Comparison of ENCODE assay signal across 8 mouse cellular contexts in genomic region chr3:108287811-108288805, GRCm38 (mm10). TPM values are rescaled to one million over a fixed set of nuclear protein-coding genes. Genes with fewer than 3 reads are reported as not detected.
A peak's percentile ranks its signal among the peaks of the same experiment; 100 is the strongest.
DNase-seq lines count a peak whose midpoint lies in the region; ATAC-seq and TF ChIP-seq lines count a peak whose summit lies in the region.

No protein-coding gene starts in this region.

- ATAC-seq in kidney, embryonic 14.5 days (ENCODE audit: low FRiP score, low TSS enrichment), result peak; percentile 36
- ATAC-seq in hindbrain, postnatal 0 days, result peak; percentile 31; the same call in 1 of the 2 replicates
- ATAC-seq in lung, embryonic 15.5 days (ENCODE audit: borderline replicate concordance, extremely low read depth, low FRiP score, low TSS enrichment), result peak; percentile 10; the same call in 1 of the 2 replicates
- ATAC-seq in stomach, embryonic 16.5 days (ENCODE audit: insufficient read depth, low FRiP score), result peak; percentile 41; the same call in 1 of the 2 replicates

- H3K9ac ChIP-seq in kidney, embryonic 14.5 days (ENCODE audit: low read depth, low read length), result no peak overlapping the region; the same call in 1 of the 2 replicates
- H3K9ac ChIP-seq in hindbrain, postnatal 0 days (replicated peaks; ENCODE audit: low read length), result no peak overlapping the region
- peak overlapping the region; percentile 8; the same call in 1 of the 2 replicates for H3K9ac ChIP-seq in lung, embryonic 15.5 days
- peak overlapping the region; percentile 27 for H3K9ac ChIP-seq in stomach, embryonic 16.5 days (ENCODE audit: low read length)

- no peaks in the 10 kb centered on the region for H3K27me3 ChIP-seq in kidney, embryonic 14.5 days (ENCODE audit: control insufficient read depth, insufficient read depth, low read length)
- peaks cover 5% of the 10 kb centered on the region; the same call in 1 of the 2 replicates for H3K27me3 ChIP-seq in embryonic facial prominence, embryonic 10.5 days (replicated peaks; ENCODE audit: low read depth, poor library complexity, severe bottlenecking)
- H3K27me3 ChIP-seq in hindbrain, postnatal 0 days (ENCODE audit: insufficient read depth, low read length), result no peaks in the 10 kb centered on the region
- no peaks in the 10 kb centered on the region for H3K27me3 ChIP-seq in lung, embryonic 15.5 days
- H3K27me3 ChIP-seq in stomach, embryonic 16.5 days (ENCODE audit: control insufficient read depth, insufficient read depth, low read length), result no peaks in the 10 kb centered on the region

- peaks cover 56% of the 10 kb centered on the region for H3K4me1 ChIP-seq in kidney, embryonic 14.5 days (ENCODE audit: control insufficient read depth, insufficient read depth, low read length)
- peaks cover 67% of the 10 kb centered on the region for H3K4me1 ChIP-seq in embryonic facial prominence, embryonic 10.5 days
- H3K4me1 ChIP-seq in hindbrain, postnatal 0 days (ENCODE audit: insufficient read depth, low read length), result peaks cover 28% of the 10 kb centered on the region
- peaks cover 75% of the 10 kb centered on the region for H3K4me1 ChIP-seq in lung, embryonic 15.5 days
- peaks cover 38% of the 10 kb centered on the region for H3K4me1 ChIP-seq in stomach, embryonic 16.5 days (ENCODE audit: control insufficient read depth, insufficient read depth, low read length)

- H3K4me3 ChIP-seq in kidney, embryonic 14.5 days (ENCODE audit: low read length), result no peak overlapping the region
- H3K4me3 ChIP-seq in embryonic facial prominence, embryonic 10.5 days, result peak overlapping the region; percentile 30
- no peak overlapping the region for H3K4me3 ChIP-seq in hindbrain, postnatal 0 days (ENCODE audit: low read length)
- H3K4me3 ChIP-seq in lung, embryonic 15.5 days, result no peak overlapping the region
- no peak overlapping the region for H3K4me3 ChIP-seq in stomach, embryonic 16.5 days (replicated peaks; ENCODE audit: low read length)

- peak overlapping the region; percentile 70 for H3K27ac ChIP-seq in kidney, embryonic 14.5 days (ENCODE audit: low read depth, low read length)
- peak overlapping the region; percentile 63 for H3K27ac ChIP-seq in embryonic facial prominence, embryonic 10.5 days (replicated peaks)
- H3K27ac ChIP-seq in hindbrain, postnatal 0 days, result peak overlapping the region; percentile 65
- H3K27ac ChIP-seq in lung, embryonic 15.5 days, result peak overlapping the region; percentile 62
- H3K27ac ChIP-seq in stomach, embryonic 16.5 days (ENCODE audit: low read length), result peak overlapping the region; percentile 81

- WGBS in kidney, embryonic 14.5 days, result 11% methylated on average over 17 of the region's 17 CpGs
- WGBS in embryonic facial prominence, embryonic 10.5 days, result 14% methylated on average over 17 of the region's 17 CpGs
- 14% methylated on average over 17 of the region's 17 CpGs for WGBS in hindbrain, postnatal 0 days
- 25% methylated on average over 17 of the region's 17 CpGs for WGBS in lung, embryonic 15.5 days
- 34% methylated on average over 17 of the region's 17 CpGs for WGBS in stomach, embryonic 16.5 days

- no peak for TF ChIP-seq CTCF in hindbrain, postnatal 0 days (IDR thresholded peaks at IDR 0.05; ENCODE audit: low read depth)

- H3K9me3 ChIP-seq in kidney, embryonic 14.5 days (ENCODE audit: control insufficient read depth, low read length), result no peaks in the 10 kb centered on the region
- H3K9me3 ChIP-seq in embryonic facial prominence, embryonic 10.5 days, result no peaks in the 10 kb centered on the region
- H3K9me3 ChIP-seq in hindbrain, postnatal 0 days (ENCODE audit: low read length), result no peaks in the 10 kb centered on the region
- H3K9me3 ChIP-seq in lung, embryonic 15.5 days, result no peaks in the 10 kb centered on the region
- no peaks in the 10 kb centered on the region for H3K9me3 ChIP-seq in stomach, embryonic 16.5 days (replicated peaks; ENCODE audit: control insufficient read depth, low read length)

- no peak for DNase-seq in kidney, postnatal 36 days
- DNase-seq in embryonic facial prominence, embryonic 10.5 days (ENCODE audit: low spot score), result peak; percentile 52
- peak; percentile 63 for DNase-seq in hindbrain, postnatal 0 days (ENCODE audit: low spot score)
- no peak for DNase-seq in adrenal gland, adult 8-10 months
- no peak for DNase-seq in gastrocnemius, postnatal 14 days

- peak overlapping the region; percentile 24 for H3K4me2 ChIP-seq in kidney, embryonic 14.5 days (replicated peaks; ENCODE audit: low read depth, low read length)
- peak overlapping the region; percentile 5 for H3K4me2 ChIP-seq in hindbrain, postnatal 0 days (ENCODE audit: low read depth, low read length)
- H3K4me2 ChIP-seq in lung, embryonic 15.5 days, result peak overlapping the region; percentile 31
- H3K4me2 ChIP-seq in stomach, embryonic 16.5 days (ENCODE audit: low read depth, low read length), result peak overlapping the region; percentile 23

- intact Hi-C loops in gastrocnemius, postnatal 14 days (cut with DNase I; ENCODE audit: low total_unique reads), result no loop called here

- no peaks in the 10 kb centered on the region for H3K36me3 ChIP-seq in kidney, embryonic 14.5 days (ENCODE audit: control insufficient read depth, insufficient read depth, low read length)
- no peaks in the 10 kb centered on the region for H3K36me3 ChIP-seq in embryonic facial prominence, embryonic 10.5 days (replicated peaks)
- H3K36me3 ChIP-seq in hindbrain, postnatal 0 days (ENCODE audit: insufficient read depth, low read length), result no peaks in the 10 kb centered on the region
- no peaks in the 10 kb centered on the region for H3K36me3 ChIP-seq in lung, embryonic 15.5 days
- no peaks in the 10 kb centered on the region for H3K36me3 ChIP-seq in stomach, embryonic 16.5 days (ENCODE audit: control insufficient read depth, insufficient read depth, low read length)

RNA-seq across cellular contexts. Expression of gene Sort1, which starts 4.2 kb away (rescaled TPM):
- 10.0 and 17.8 TPM in 2 replicates for polyA plus RNA-seq in kidney, embryonic 14.5 days (2014; fragmentation: Nextera tagmentation; extraction: Ambion mirVana)
- polyA plus RNA-seq in embryonic facial prominence, embryonic 10.5 days (2016; fragmentation: Nextera tagmentation; extraction: Ambion mirVana), result 12.9 and 15.5 TPM in 2 replicates
- 65.0 and 73.9 TPM in 2 replicates for total RNA-seq in hindbrain, postnatal 0 days (2014; rRNA removed)
- polyA plus RNA-seq in hindbrain, postnatal 0 days (2015; fragmentation: Nextera tagmentation; extraction: Ambion mirVana), result 11.7 and 13.3 TPM in 2 replicates
- 24.8 and 28.0 TPM in 2 replicates for polyA plus RNA-seq in lung, embryonic 15.5 days (2015; fragmentation: Nextera tagmentation; extraction: Ambion mirVana)
- 7.4 and 8.6 TPM in 2 replicates for polyA plus RNA-seq in stomach, embryonic 16.5 days (2015; fragmentation: Nextera tagmentation; extraction: Ambion mirVana)
- total RNA-seq in adrenal gland, adult 8-10 months (2022), result 10 to 100 TPM; 25.9 to 67.1 (median 40.9) TPM
- total RNA-seq in gastrocnemius, postnatal 14 days (2021), result 10 to 100 TPM; 44.5 to 44.6 TPM

RNA-seq across cellular contexts. Expression of gene Psma5, which starts 31.4 kb away (rescaled TPM):
- polyA plus RNA-seq in kidney, embryonic 14.5 days (2014; fragmentation: Nextera tagmentation; extraction: Ambion mirVana), result 327 and 365 TPM in 2 replicates
- 361 and 368 TPM in 2 replicates for polyA plus RNA-seq in embryonic facial prominence, embryonic 10.5 days (2016; fragmentation: Nextera tagmentation; extraction: Ambion mirVana)
- 81.8 and 93.6 TPM in 2 replicates for total RNA-seq in hindbrain, postnatal 0 days (2014; rRNA removed)
- 232 and 238 TPM in 2 replicates for polyA plus RNA-seq in hindbrain, postnatal 0 days (2015; fragmentation: Nextera tagmentation; extraction: Ambion mirVana)
- polyA plus RNA-seq in lung, embryonic 15.5 days (2015; fragmentation: Nextera tagmentation; extraction: Ambion mirVana), result 289 and 312 TPM in 2 replicates
- polyA plus RNA-seq in stomach, embryonic 16.5 days (2015; fragmentation: Nextera tagmentation; extraction: Ambion mirVana), result 230 TPM in 2 replicates
- 10 to 100 TPM; 85.1 to 96.1 (median 89.0) TPM for total RNA-seq in adrenal gland, adult 8-10 months (2022)
- 10 to 100 TPM; 64.2 to 66.3 TPM for total RNA-seq in gastrocnemius, postnatal 14 days (2021)

Comparison
In these comparisons a context has a peak if more than half of its experiments do, and no peak if none do; other contexts are left out.
1. H3K9ac ChIP-seq: peak in lung, embryonic 15.5 days (single experiment) and stomach, embryonic 16.5 days (single experiment); none in kidney, embryonic 14.5 days (single experiment) and hindbrain, postnatal 0 days (single experiment).
2. DNase-seq: peak in embryonic facial prominence, embryonic 10.5 days (single experiment) and hindbrain, postnatal 0 days (single experiment); none in kidney, postnatal 36 days (0 of 2), adrenal gland, adult 8-10 months (single experiment) and gastrocnemius, postnatal 14 days (single experiment).
3. Peak in every context shown above with its lines, with median percentiles within 50 percentile points of each other: ATAC-seq, H3K27ac ChIP-seq and H3K4me2 ChIP-seq.